Mouse (Mus musculus) embryonic facial prominence, embryonic 13.5 days (tissue): Measurements from ENCODE around the gene Cbr4. TPM values are rescaled to one million over a fixed set of nuclear protein-coding genes. Genes with fewer than 3 reads are reported as not detected.

Experiments used
- ATAC-seq: fragments of 200-750 bp; cut with Nextera tagmentation; 2 replicates; pipeline ENCODE4 v1.8.0; 2017; ENCODE audit warnings: low read depth; ENCODE audit not compliant: insufficient number of reproducible peaks, insufficient read depth, low FRiP score, low TSS enrichment
- H3K27ac ChIP-seq: fragments of 300-500 bp; sonication (generic); 2 replicates; pipeline ENCODE4 v1.5.1; 2015; ENCODE audit warnings: moderate library complexity, mild to moderate bottlenecking, inconsistent platforms
- H3K27me3 ChIP-seq: fragments of 300-500 bp; sonication (generic); 2 replicates; pipeline ENCODE4 v1.6.1; 2015; ENCODE audit warnings: mild to moderate bottlenecking, inconsistent platforms
- H3K36me3 ChIP-seq: fragments of 300-500 bp; sonication (generic); 2 replicates; pipeline ENCODE4 v1.6.1; 2015; ENCODE audit warnings: mild to moderate bottlenecking, inconsistent platforms
- H3K4me1 ChIP-seq: fragments of 300-500 bp; sonication (generic); 2 replicates; pipeline ENCODE4 v1.6.1; 2015; ENCODE audit warnings: inconsistent platforms
- H3K4me2 ChIP-seq: fragments of 300-500 bp; sonication (generic); 2 replicates; pipeline ENCODE4 v1.6.1; 2015; ENCODE audit warnings: moderate library complexity, mild to moderate bottlenecking, inconsistent platforms
- H3K4me3 ChIP-seq: fragments of 300-500 bp; sonication (generic); 2 replicates; pipeline ENCODE4 v1.5.1; 2015; ENCODE audit warnings: mild to moderate bottlenecking, inconsistent platforms
- H3K9ac ChIP-seq: fragments of 300-500 bp; sonication (generic); 2 replicates; pipeline ENCODE4 v1.6.1; 2015; ENCODE audit warnings: mild to moderate bottlenecking, inconsistent platforms
- H3K9me3 ChIP-seq: fragments of 300-500 bp; sonication (generic); 2 replicates; pipeline ENCODE4 v1.6.1; 2016; ENCODE audit warnings: inconsistent platforms
- WGBS: fragments of 180-500 bp; shearing (Covaris S2); methylation state at CpG from one replicate; pipeline ENCODE4 v1.1.7; 2015; ENCODE audit warnings: mixed read lengths; 5-methylcytosine and 5-hydroxymethylcytosine counted together
- polyA plus RNA-seq: library from polyadenylated mRNA; unstranded; fragments of >200 nt; fragmentation: Nextera tagmentation; extraction: Ambion mirVana; gene quantifications from 2 replicates; pipeline ENCODE4 v1.2.1, GENCODE M21; 2015

Cbr4 gene
- polyA plus RNA-seq, 1 experiment from 2014 or later, result 32.5 TPM

DNA sequence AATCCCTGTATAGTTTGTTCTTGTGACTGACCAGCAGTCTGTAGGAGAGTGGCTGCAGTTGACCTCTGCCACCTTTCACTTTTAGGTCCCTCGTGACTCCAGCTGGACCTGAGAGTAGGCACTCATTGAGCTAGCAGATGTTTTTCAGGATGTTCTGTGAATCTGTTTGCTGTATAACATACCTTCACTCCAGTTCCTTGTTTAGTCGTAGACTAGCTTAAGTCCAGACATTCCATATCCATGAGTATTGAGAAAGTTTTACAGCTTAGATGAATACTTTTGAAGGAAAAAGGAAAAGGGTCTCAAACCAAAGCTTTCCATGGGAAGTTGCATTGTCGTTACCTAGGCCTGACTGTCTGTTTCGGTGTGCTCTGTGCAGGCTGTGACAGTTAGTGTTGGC, 9.6 kb downstream of the Cbr4 start:
- Histone ChIP-seq H3K9me3 (no peaks in the 10 kb centered on the region), H3K9ac (no peak overlapping the region), H3K27ac (no peak overlapping the region), H3K36me3 (peaks cover 22% of the 10 kb centered on the region), H3K4me1 (no peaks in the 10 kb centered on the region), H3K27me3 (no peaks in the 10 kb centered on the region), H3K4me2 (no peak overlapping the region), H3K4me3 (no peak overlapping the region)
- no peak for ATAC-seq
- WGBS, result 80% methylated on average over 4 of the region's 4 CpGs

DNA sequence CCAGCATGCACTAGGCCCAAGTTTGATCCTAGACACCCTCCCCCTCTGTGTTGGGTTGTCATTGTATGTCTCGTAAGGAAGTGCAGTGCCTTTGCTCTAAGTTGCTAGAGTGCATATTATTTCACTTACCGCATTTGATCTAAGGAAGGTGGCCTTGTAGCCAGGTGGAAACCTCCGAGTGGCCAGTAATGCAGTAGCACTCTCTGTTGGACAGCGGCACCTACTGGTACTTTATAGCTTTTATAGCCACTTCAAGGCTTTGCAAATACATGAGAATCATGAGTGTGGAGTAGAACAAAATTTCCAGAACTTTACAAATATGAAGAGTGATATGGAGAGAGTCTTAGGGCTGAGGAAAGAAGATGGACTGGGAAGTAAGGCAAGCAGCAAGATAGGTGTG, 11.5 kb downstream of the Cbr4 start:
- H3K4me2 ChIP-seq, result no peak overlapping the region
- H3K4me1 ChIP-seq, result no peaks in the 10 kb centered on the region
- 58% methylated on average over 4 of the region's 4 CpGs for WGBS
- peaks cover 22% of the 10 kb centered on the region for H3K36me3 ChIP-seq
- no peak overlapping the region for H3K27ac ChIP-seq
- H3K9ac ChIP-seq, result no peak overlapping the region
- no peak overlapping the region for H3K4me3 ChIP-seq
- ATAC-seq, result no peak
- no peaks in the 10 kb centered on the region for H3K27me3 ChIP-seq
- no peaks in the 10 kb centered on the region for H3K9me3 ChIP-seq

DNA sequence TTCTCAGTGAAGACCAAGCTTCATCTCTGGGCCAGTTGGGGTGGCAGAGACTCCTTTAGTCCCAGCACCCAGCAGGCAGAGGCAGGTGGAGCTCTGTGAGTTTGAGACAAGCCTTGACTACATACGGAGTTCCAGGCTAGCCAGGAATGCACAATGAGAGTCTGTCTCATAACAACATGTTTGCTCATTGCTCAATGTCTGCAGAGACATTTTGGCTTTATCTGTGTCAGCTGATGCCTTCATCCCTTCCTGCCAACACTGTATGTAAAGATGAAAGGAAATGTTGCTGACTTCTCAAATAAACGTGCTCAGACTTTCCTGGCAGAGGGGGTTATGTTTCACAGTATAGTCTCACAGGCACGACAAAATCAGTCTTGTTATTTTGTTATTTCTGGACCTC, 13.4 kb downstream of the Cbr4 start:
- Histone ChIP-seq H3K4me2 (no peak overlapping the region), H3K4me1 (no peaks in the 10 kb centered on the region), H3K9ac (no peak overlapping the region), H3K4me3 (no peak overlapping the region), H3K36me3 (peaks cover 21% of the 10 kb centered on the region), H3K27me3 (no peaks in the 10 kb centered on the region), H3K9me3 (no peaks in the 10 kb centered on the region), H3K27ac (no peak overlapping the region)
- 35% methylated on average over 3 of the region's 3 CpGs for WGBS
- no peak for ATAC-seq

DNA sequence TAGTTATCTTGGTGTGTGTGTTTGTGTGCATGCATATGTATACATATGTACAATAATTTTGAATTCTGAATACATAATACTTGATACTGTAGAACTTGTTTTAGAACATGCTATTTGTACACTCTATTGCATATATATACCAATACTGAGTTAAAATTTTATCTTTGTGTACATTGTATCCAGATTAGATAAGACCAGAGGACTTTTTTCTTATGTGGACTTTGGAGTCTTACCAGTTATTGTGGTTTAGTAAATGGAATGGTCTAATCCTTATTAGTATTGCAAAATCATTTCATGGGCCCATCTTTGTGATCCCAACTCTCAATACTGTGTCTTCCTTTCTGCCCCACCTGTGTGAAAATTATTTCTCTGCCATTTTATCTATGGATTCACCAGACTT, 14.7 kb downstream of the Cbr4 start:
- Histone ChIP-seq H3K9me3 (no peaks in the 10 kb centered on the region), H3K9ac (no peak overlapping the region), H3K4me1 (no peaks in the 10 kb centered on the region), H3K36me3 (peaks cover 18% of the 10 kb centered on the region), H3K27me3 (no peaks in the 10 kb centered on the region), H3K27ac (no peak overlapping the region), H3K4me2 (no peak overlapping the region), H3K4me3 (no peak overlapping the region)
- no peak for ATAC-seq

DNA sequence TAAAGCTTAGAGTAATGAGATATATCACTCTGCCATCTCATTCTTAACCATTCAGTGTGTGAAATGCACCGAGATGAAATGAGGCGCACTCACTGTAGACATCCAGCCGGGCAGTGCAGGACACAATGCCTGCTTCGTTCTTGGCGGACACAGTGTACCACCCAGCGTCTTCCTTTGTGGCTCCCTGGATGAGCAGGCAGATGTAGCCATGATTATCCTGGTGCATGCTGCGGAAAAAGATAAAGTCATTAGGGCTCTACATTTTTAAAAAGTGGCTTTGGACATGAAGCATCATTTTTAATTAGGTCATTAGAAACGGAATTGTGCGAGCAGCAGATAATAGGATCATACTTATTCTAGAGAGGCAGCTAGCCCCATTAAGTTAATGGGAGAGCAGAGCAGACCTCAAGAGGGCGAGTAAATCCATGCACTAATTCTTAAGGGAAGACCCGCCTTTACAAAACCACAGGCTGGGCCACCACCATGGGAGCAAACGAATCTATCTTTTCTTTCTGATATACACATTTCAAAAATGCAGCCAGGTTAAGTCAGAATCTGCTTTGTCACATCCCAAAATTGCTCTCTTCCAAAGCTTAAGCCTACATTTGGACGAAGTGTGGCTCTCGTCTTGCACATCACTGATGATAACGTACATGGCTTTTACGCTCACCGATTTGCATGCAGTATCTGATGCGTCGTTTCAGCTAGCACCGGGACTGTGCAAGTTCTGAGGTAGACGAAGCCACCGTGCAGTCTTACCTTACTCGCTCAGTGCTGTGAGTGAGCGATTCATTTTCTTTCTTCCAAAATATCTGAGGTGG, 27.8 kb downstream of the Cbr4 start:
- H3K4me1 ChIP-seq, result peaks cover 4% of the 10 kb centered on the region; the same call in 1 of the 2 replicates
- no peaks in the 10 kb centered on the region for H3K27me3 ChIP-seq
- no peaks in the 10 kb centered on the region for H3K9me3 ChIP-seq
- H3K9ac ChIP-seq, result no peak overlapping the region
- H3K36me3 ChIP-seq, result peaks cover 87% of the 10 kb centered on the region
- H3K4me2 ChIP-seq, result no peak overlapping the region
- WGBS, result 91% methylated on average over 24 of the region's 24 CpGs
- H3K4me3 ChIP-seq, result no peak overlapping the region
- no peak overlapping the region for H3K27ac ChIP-seq
- no peak for ATAC-seq

DNA sequence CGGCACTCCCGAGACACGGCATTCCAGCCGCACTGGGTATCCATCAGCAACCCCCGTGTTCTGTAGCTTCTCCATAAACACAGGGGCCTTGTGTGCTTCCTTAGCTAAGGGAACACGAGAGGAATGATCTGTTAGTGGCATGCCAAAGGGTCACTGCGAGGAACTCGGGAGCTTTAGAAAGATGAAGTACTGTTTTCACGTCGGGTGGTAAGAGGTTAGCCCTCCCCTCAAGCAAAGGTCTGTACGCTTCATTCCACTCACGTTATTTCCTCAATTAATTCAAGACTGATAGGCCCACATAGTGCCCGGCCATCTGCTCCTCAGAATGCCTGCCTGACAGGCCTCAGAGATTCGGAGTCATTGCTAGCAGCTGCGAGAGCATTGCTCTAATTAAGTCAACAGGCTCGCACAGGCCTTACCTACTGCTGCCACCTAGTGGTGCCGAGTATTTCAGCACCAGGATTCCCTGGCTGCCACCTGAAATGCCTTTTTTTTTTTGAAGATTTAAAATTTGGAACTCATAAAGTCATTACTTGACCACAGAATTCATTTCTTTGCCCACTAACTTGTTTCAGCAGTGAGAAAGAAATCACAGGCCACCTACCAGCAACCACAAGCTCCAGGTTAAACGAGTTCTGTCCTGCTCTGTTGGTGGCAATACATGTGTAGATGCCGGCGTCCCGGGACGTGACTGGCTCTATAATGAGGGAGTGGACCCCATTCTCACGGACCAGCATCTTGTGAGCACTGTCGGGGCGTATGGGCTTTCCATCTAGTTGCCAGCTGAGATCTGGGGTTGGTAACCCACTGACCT, 28.6 kb downstream of the Cbr4 start:
- peaks cover 4% of the 10 kb centered on the region; the same call in 1 of the 2 replicates for H3K4me1 ChIP-seq
- no peak overlapping the region for H3K9ac ChIP-seq
- peaks cover 86% of the 10 kb centered on the region for H3K36me3 ChIP-seq
- H3K9me3 ChIP-seq, result no peaks in the 10 kb centered on the region
- 44% methylated on average over 25 of the region's 25 CpGs for WGBS
- H3K27ac ChIP-seq, result no peak overlapping the region
- no peaks in the 10 kb centered on the region for H3K27me3 ChIP-seq
- H3K4me2 ChIP-seq, result no peak overlapping the region
- 0 out of 2 replicates have a peak, but pooled peaks have one; percentile 52 for ATAC-seq
- no peak overlapping the region for H3K4me3 ChIP-seq

DNA sequence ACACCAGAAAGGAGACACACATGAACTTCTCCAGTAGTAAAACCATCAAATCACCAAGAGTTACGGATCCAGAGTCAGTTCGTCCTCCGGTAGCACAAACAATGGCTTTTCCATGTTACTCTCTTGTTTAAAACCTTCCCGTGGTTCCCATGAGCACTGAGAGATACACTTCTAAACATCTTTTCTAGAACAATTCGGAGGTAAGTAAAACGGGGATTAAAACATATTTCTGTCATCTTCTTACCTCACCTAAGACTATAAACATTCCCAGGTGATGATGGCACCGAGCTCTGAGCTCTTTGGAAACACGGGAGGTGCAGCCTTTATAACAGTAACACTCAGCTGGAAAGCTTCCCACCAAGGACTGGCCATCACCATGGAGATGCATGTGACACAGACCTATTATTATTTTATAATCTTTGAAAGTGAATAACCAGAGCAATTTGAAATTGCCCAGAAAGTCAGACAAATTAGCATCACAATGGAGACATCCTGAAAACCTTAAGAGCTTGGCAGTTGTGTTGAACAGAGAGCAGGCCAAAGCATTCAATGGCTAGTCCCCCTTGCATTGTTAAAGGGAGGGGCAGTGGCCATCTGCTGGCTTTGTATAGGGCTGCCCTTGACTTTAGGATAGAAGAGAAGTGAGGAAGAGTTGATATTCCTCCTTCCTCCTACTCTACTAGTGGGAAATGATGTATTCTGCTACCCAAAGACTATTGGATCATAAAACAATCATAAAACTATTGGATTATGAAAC, 29.4 kb downstream of the Cbr4 start:
- H3K27ac ChIP-seq, result no peak overlapping the region
- H3K4me3 ChIP-seq, result no peak overlapping the region
- no peak overlapping the region for H3K4me2 ChIP-seq
- H3K9me3 ChIP-seq, result no peaks in the 10 kb centered on the region
- peaks cover 88% of the 10 kb centered on the region for H3K36me3 ChIP-seq
- no peaks in the 10 kb centered on the region for H3K27me3 ChIP-seq
- H3K9ac ChIP-seq, result no peak overlapping the region
- WGBS, result 83% methylated on average over 8 of the region's 8 CpGs
- no peak for ATAC-seq
- peaks cover 4% of the 10 kb centered on the region; the same call in 1 of the 2 replicates for H3K4me1 ChIP-seq

DNA sequence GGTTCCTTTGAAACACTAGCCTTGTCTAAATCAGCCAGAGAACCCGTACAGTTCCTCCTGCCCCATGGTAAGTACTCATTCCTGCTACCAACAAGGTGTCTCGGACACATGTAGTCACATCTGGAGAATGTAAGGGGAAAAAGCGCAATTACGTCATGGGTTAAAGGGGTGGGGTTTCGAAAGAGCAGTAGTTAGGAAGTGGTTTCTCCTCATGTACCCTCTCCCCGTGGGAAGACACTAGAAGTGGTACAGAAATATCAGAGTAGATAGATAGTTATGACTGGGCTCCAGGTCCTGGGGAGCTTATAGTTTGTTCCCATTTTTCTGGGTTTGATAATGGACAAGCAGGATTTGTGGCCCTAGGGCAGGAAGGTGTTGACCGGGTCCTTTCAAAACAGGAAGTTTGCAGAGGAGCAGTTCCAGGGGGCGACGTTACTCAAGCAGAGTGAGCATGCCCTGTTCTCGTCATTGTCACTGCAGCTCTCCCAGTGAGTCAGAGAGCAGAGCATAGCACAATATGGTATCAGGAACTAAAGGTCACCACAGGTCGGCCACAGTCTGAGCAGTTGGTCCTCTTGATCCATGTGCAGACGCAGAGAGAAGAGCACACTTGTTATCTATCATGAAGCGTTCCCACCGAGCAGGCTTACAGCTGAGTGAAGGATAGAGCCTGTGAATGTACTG, 30.1 kb downstream of the Cbr4 start:
- no peak overlapping the region for H3K27ac ChIP-seq
- H3K4me3 ChIP-seq, result no peak overlapping the region
- no peak overlapping the region for H3K9ac ChIP-seq
- WGBS, result 63% methylated on average over 14 of the region's 14 CpGs
- no peak overlapping the region for H3K4me2 ChIP-seq
- H3K4me1 ChIP-seq, result peaks cover 4% of the 10 kb centered on the region; the same call in 1 of the 2 replicates
- ATAC-seq, result no peak
- no peaks in the 10 kb centered on the region for H3K9me3 ChIP-seq
- H3K27me3 ChIP-seq, result no peaks in the 10 kb centered on the region
- H3K36me3 ChIP-seq, result peaks cover 88% of the 10 kb centered on the region

DNA sequence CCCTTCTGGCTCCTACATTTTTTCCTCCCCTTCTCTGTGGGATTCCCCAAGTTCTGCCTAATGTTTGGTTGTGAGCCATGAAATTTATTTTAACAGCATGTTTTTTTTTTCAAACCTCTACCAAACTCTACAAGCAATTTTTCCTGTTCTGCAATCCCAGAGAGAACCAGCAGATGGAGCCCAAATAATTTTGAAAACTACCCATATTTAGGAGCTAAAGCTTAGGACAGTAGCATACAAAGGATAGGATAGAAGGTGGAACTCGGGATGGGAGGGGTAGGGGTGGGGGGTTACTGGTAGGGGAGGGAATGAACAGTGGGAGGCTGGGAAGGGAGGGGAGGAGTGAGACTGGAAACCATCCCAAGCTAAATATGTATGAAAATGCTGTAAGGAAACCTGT, 34.6 kb downstream of the Cbr4 start:
- no peaks in the 10 kb centered on the region for H3K9me3 ChIP-seq
- H3K27ac ChIP-seq, result no peak overlapping the region
- no peak for ATAC-seq
- H3K36me3 ChIP-seq, result peaks cover 86% of the 10 kb centered on the region
- H3K4me3 ChIP-seq, result no peak overlapping the region
- H3K27me3 ChIP-seq, result no peaks in the 10 kb centered on the region
- WGBS, result 11% methylated on average over 1 of the region's 1 CpGs
- H3K4me2 ChIP-seq, result no peak overlapping the region
- H3K4me1 ChIP-seq, result 0 out of 2 replicates have a peak, but pooled peaks cover under 1% of the 10 kb centered on the region
- H3K9ac ChIP-seq, result no peak overlapping the region

DNA sequence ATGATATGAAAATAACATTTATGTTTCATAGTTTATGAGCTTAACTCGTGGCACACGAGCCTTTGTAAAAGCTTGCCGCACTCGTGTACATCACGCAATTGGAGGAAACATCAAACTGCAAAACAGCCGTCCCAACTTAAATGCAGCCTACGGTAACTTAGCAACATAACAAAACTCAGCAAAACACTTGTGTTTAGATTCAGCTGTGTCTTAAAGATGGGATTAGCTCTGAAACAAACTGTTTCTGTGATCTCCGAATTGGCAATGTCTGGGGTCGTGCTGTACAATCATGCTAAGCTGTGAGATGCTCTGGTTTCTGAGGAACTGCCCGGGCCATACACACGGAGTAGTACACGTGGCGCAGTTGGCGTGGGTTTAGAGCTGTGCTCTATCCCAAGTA, 39.5 kb downstream of the Cbr4 start:
- H3K4me1 ChIP-seq, result peaks cover 11% of the 10 kb centered on the region; the same call in 1 of the 2 replicates
- 0 out of 2 replicates have a peak overlapping the region, but pooled peaks have one; percentile 8 for H3K27ac ChIP-seq
- WGBS, result 72% methylated on average over 14 of the region's 14 CpGs
- no peak overlapping the region for H3K9ac ChIP-seq
- no peak for ATAC-seq
- H3K9me3 ChIP-seq, result no peaks in the 10 kb centered on the region
- H3K36me3 ChIP-seq, result peaks cover 84% of the 10 kb centered on the region
- H3K27me3 ChIP-seq, result no peaks in the 10 kb centered on the region
- H3K4me2 ChIP-seq, result no peak overlapping the region
- H3K4me3 ChIP-seq, result no peak overlapping the region

DNA sequence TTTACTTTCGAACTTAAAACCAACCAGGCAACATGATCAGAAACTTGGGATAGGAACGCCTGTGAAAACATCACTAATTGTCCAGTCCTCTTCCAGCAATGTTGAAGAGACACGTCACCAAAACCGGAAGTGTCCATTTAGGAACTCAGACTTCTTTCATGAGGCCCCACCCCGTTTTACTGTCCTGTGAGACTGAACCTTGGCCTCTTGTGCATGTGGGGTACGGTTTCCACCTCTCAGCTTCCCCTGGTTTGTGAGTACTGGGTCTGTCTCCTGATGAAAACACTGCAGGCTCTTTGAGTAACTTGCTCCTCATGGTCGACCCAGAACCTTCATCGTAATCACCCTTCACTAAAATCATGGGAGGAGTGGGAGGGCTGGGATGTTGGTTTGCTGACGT, 40.7 kb downstream of the Cbr4 start:
- Histone ChIP-seq H3K9ac (no peak overlapping the region), H3K27me3 (no peaks in the 10 kb centered on the region), H3K4me3 (no peak overlapping the region), H3K36me3 (peaks cover 79% of the 10 kb centered on the region), H3K27ac (peak overlapping the region; percentile 55; the same call in 1 of the 2 replicates), H3K9me3 (no peaks in the 10 kb centered on the region), H3K4me1 (peaks cover 11% of the 10 kb centered on the region), H3K4me2 (no peak overlapping the region)
- no peak for ATAC-seq
- 88% methylated on average over 9 of the region's 9 CpGs for WGBS
